Mouse (Mus musculus) forebrain, embryonic 15.5 days (tissue): ENCODE results near the gene Map1b. TPM values are rescaled to one million over a fixed set of nuclear protein-coding genes. Genes with fewer than 3 reads are reported as not detected.
A peak's percentile ranks its signal among the peaks of the same experiment; 100 is the strongest.

Source experiments
- ATAC-seq: fragments of 200-750 bp; cut with Nextera tagmentation; replicated peaks from 2 replicates; pipeline ENCODE4 v1.8.0; 2017; ENCODE audit warnings: mild to moderate bottlenecking, moderate TSS enrichment, moderate library complexity
- H3K27ac ChIP-seq: fragments of 300-500 bp; sonication (generic); replicated peaks from 2 replicates; pipeline ENCODE4 v1.5.1; 2015; ENCODE audit warnings: mild to moderate bottlenecking, inconsistent platforms
- H3K27me3 ChIP-seq: fragments of 300-500 bp; sonication (generic); 2 replicates; pipeline ENCODE4 v1.6.1; 2015; ENCODE audit warnings: inconsistent platforms
- H3K36me3 ChIP-seq: fragments of 300-500 bp; sonication (generic); 2 replicates; pipeline ENCODE4 v1.6.1; 2015; ENCODE audit warnings: mild to moderate bottlenecking, inconsistent platforms
- H3K4me1 ChIP-seq: fragments of 300-500 bp; sonication (generic); 2 replicates; pipeline ENCODE4 v1.6.1; 2015; ENCODE audit warnings: inconsistent platforms
- H3K4me2 ChIP-seq: fragments of 300-500 bp; sonication (generic); replicated peaks from 2 replicates; pipeline ENCODE4 v1.6.1; 2015; ENCODE audit warnings: mild to moderate bottlenecking, inconsistent platforms
- H3K4me3 ChIP-seq: fragments of 300-500 bp; sonication (generic); 2 replicates; pipeline ENCODE4 v1.5.1; 2015; ENCODE audit warnings: mild to moderate bottlenecking, inconsistent platforms
- H3K9ac ChIP-seq: fragments of 300-500 bp; sonication (generic); replicated peaks from 2 replicates; pipeline ENCODE4 v1.6.1; 2015; ENCODE audit warnings: mild to moderate bottlenecking, inconsistent platforms
- H3K9me3 ChIP-seq: fragments of 300-500 bp; sonication (generic); 2 replicates; pipeline ENCODE4 v1.6.1; 2016; ENCODE audit warnings: inconsistent platforms
- WGBS: fragments of 180-500 bp; shearing (Covaris S2); methylation state at CpG from one replicate; pipeline ENCODE4 v1.1.7; 2015; ENCODE audit warnings: mixed read lengths; 5-methylcytosine and 5-hydroxymethylcytosine counted together
- polyA plus RNA-seq: library from polyadenylated mRNA; unstranded; fragments of >200 nt; fragmentation: Nextera tagmentation; extraction: Ambion mirVana; gene quantifications from 2 replicates; pipeline ENCODE4 v1.2.1, GENCODE M21; 2015

Gene Map1b
- polyA plus RNA-seq, 1 experiment from 2014 or later = 1,899 TPM

GRCm38 (mm10) chr13:99550679-99551369, 34.5 kb upstream of the Map1b start:
- H3K4me1 ChIP-seq = peaks cover 16% of the 10 kb centered on the region
- no peak overlapping the region for H3K4me2 ChIP-seq
- H3K27ac ChIP-seq = no peak overlapping the region
- peak; percentile 41; the same call in 1 of the 2 replicates for ATAC-seq
- H3K9me3 ChIP-seq = no peaks in the 10 kb centered on the region
- H3K36me3 ChIP-seq = no peaks in the 10 kb centered on the region
- 49% methylated on average over 12 of the region's 12 CpGs for WGBS
- no peak overlapping the region for H3K9ac ChIP-seq
- H3K27me3 ChIP-seq = no peaks in the 10 kb centered on the region
- H3K4me3 ChIP-seq = no peak overlapping the region

GRCm38 (mm10) chr13:99550060-99550459, 33.7 kb upstream of the Map1b start:
- WGBS = 39% methylated on average over 4 of the region's 4 CpGs
- Histone ChIP-seq H3K9me3 (no peaks in the 10 kb centered on the region), H3K36me3 (no peaks in the 10 kb centered on the region), H3K4me1 (peaks cover 16% of the 10 kb centered on the region), H3K9ac (no peak overlapping the region), H3K4me3 (no peak overlapping the region), H3K27ac (no peak overlapping the region), H3K27me3 (no peaks in the 10 kb centered on the region), H3K4me2 (no peak overlapping the region)
- ATAC-seq = 0 out of 2 replicates have a peak, but pooled peaks have one; percentile 9

GRCm38 (mm10) chr13:99549584-99549983, 33.2 kb upstream of the Map1b start:
- Histone ChIP-seq H3K4me1 (peaks cover 16% of the 10 kb centered on the region), H3K27me3 (no peaks in the 10 kb centered on the region), H3K4me3 (no peak overlapping the region), H3K36me3 (no peaks in the 10 kb centered on the region), H3K9ac (no peak overlapping the region), H3K9me3 (no peaks in the 10 kb centered on the region), H3K27ac (no peak overlapping the region), H3K4me2 (no peak overlapping the region)
- WGBS = 24% methylated on average over 9 of the region's 9 CpGs
- 0 out of 2 replicates have a peak, but pooled peaks have one; percentile 36 for ATAC-seq

- H3K36me3 ChIP-seq = no peaks in the 10 kb centered on the region
- H3K27me3 ChIP-seq = no peaks in the 10 kb centered on the region
- ATAC-seq = no peak
- 93% methylated on average over 5 of the region's 5 CpGs for WGBS
- H3K4me1 ChIP-seq = peaks cover 20% of the 10 kb centered on the region
- no peak overlapping the region for H3K27ac ChIP-seq
- no peaks in the 10 kb centered on the region for H3K9me3 ChIP-seq
- no peak overlapping the region for H3K9ac ChIP-seq
- no peak overlapping the region for H3K4me3 ChIP-seq
- H3K4me2 ChIP-seq = no peak overlapping the region
Measured at GRCm38 (mm10) chr13:99546832-99547231, 30.5 kb upstream of the Map1b start.

GRCm38 (mm10) chr13:99545201-99545600, 28.9 kb upstream of the Map1b start:
- Histone ChIP-seq H3K4me1 (peaks cover 17% of the 10 kb centered on the region), H3K27ac (no peak overlapping the region), H3K4me2 (no peak overlapping the region), H3K27me3 (no peaks in the 10 kb centered on the region), H3K9me3 (no peaks in the 10 kb centered on the region), H3K4me3 (no peak overlapping the region), H3K36me3 (no peaks in the 10 kb centered on the region), H3K9ac (no peak overlapping the region)
- ATAC-seq = no peak
- WGBS = 70% methylated on average over 6 of the region's 6 CpGs

GRCm38 (mm10) chr13:99541429-99542267, 25.3 kb upstream of the Map1b start:
- 24% methylated on average over 21 of the region's 21 CpGs for WGBS
- Histone ChIP-seq H3K4me2 (peak overlapping the region; percentile 38), H3K4me1 (peaks cover 17% of the 10 kb centered on the region), H3K4me3 (peak overlapping the region; percentile 21; the same call in 1 of the 2 replicates), H3K27ac (no peak overlapping the region), H3K36me3 (no peaks in the 10 kb centered on the region), H3K9ac (no peak overlapping the region; the same call in 1 of the 2 replicates), H3K9me3 (no peaks in the 10 kb centered on the region), H3K27me3 (no peaks in the 10 kb centered on the region)
- ATAC-seq = peak; percentile 75

GRCm38 (mm10) chr13:99539288-99539687, 22.9 kb upstream of the Map1b start:
- Histone ChIP-seq H3K27ac (no peak overlapping the region), H3K9me3 (no peaks in the 10 kb centered on the region), H3K9ac (no peak overlapping the region), H3K27me3 (no peaks in the 10 kb centered on the region), H3K4me1 (peaks cover 17% of the 10 kb centered on the region), H3K4me3 (no peak overlapping the region), H3K4me2 (no peak overlapping the region), H3K36me3 (no peaks in the 10 kb centered on the region)
- WGBS = 88% methylated on average over 5 of the region's 5 CpGs
- no peak for ATAC-seq

GRCm38 (mm10) chr13:99538851-99539250, 22.5 kb upstream of the Map1b start:
- 95% methylated on average over 11 of the region's 11 CpGs for WGBS
- Histone ChIP-seq H3K4me1 (peaks cover 17% of the 10 kb centered on the region), H3K27ac (no peak overlapping the region), H3K27me3 (no peaks in the 10 kb centered on the region), H3K36me3 (no peaks in the 10 kb centered on the region), H3K4me2 (no peak overlapping the region), H3K9me3 (no peaks in the 10 kb centered on the region), H3K9ac (no peak overlapping the region), H3K4me3 (no peak overlapping the region)
- no peak for ATAC-seq

GRCm38 (mm10) chr13:99537908-99538513, 21.7 kb upstream of the Map1b start:
- no peak; the same call in 1 of the 2 replicates for ATAC-seq

GRCm38 (mm10) chr13:99528456-99528855, 12.1 kb upstream of the Map1b start:
- no peak overlapping the region for H3K4me2 ChIP-seq
- no peaks in the 10 kb centered on the region for H3K4me1 ChIP-seq
- no peak overlapping the region for H3K27ac ChIP-seq
- no peaks in the 10 kb centered on the region for H3K27me3 ChIP-seq
- H3K9me3 ChIP-seq = no peaks in the 10 kb centered on the region
- H3K4me3 ChIP-seq = no peak overlapping the region
- H3K36me3 ChIP-seq = no peaks in the 10 kb centered on the region
- no peak overlapping the region for H3K9ac ChIP-seq
- no peak for ATAC-seq
- WGBS = 66% methylated on average over 4 of the region's 4 CpGs

More at GRCm38 (mm10) chr13:99537908-99538513, 21.7 kb upstream of the Map1b start:
- Histone ChIP-seq H3K4me3 (no peak overlapping the region), H3K36me3 (no peaks in the 10 kb centered on the region), H3K9me3 (no peaks in the 10 kb centered on the region), H3K27me3 (no peaks in the 10 kb centered on the region), H3K4me1 (peaks cover 17% of the 10 kb centered on the region), H3K4me2 (no peak overlapping the region), H3K9ac (no peak overlapping the region), H3K27ac (peak overlapping the region; percentile 29; the same call in 1 of the 2 replicates)
- 13% methylated on average over 8 of the region's 8 CpGs for WGBS

- no peak overlapping the region for H3K9ac ChIP-seq
- no peaks in the 10 kb centered on the region for H3K9me3 ChIP-seq
- H3K4me1 ChIP-seq = no peaks in the 10 kb centered on the region
- H3K4me3 ChIP-seq = no peak overlapping the region
- no peak for ATAC-seq
- no peak overlapping the region for H3K4me2 ChIP-seq
- H3K27me3 ChIP-seq = no peaks in the 10 kb centered on the region
- no peaks in the 10 kb centered on the region for H3K36me3 ChIP-seq
- no peak overlapping the region for H3K27ac ChIP-seq
Measured at GRCm38 (mm10) chr13:99527936-99528335, 11.6 kb upstream of the Map1b start.

- H3K9ac ChIP-seq = no peak overlapping the region
- H3K9me3 ChIP-seq = no peaks in the 10 kb centered on the region
- no peaks in the 10 kb centered on the region for H3K27me3 ChIP-seq
- no peak overlapping the region for H3K4me3 ChIP-seq
- H3K36me3 ChIP-seq = no peaks in the 10 kb centered on the region
- no peaks in the 10 kb centered on the region for H3K4me1 ChIP-seq
- WGBS = 93% methylated on average over 8 of the region's 8 CpGs
- H3K4me2 ChIP-seq = no peak overlapping the region
- no peak overlapping the region for H3K27ac ChIP-seq
- ATAC-seq = no peak
Measured at GRCm38 (mm10) chr13:99525491-99525890, 9.2 kb upstream of the Map1b start.
